8 mouse cellular contexts compared by ENCODE assay signal in genomic region chr19:36554785-36555595, GRCm38 (mm10). TPM values are rescaled to one million over a fixed set of nuclear protein-coding genes. Genes with fewer than 3 reads are reported as not detected.
A peak's percentile ranks its signal among the peaks of the same experiment; 100 is the strongest.
DNase-seq lines count a peak whose midpoint lies in the region; ATAC-seq lines count a peak whose summit lies in the region.

No protein-coding gene starts in this region.

- H3K9me3 ChIP-seq in embryonic facial prominence, embryonic 12.5 days: no peaks in the 10 kb centered on the region
- H3K9me3 ChIP-seq in heart, embryonic 14.5 days (ENCODE audit: control insufficient read depth, low read length): no peaks in the 10 kb centered on the region
- no peaks in the 10 kb centered on the region for H3K9me3 ChIP-seq in midbrain, embryonic 16.5 days (replicated peaks; ENCODE audit: control insufficient read depth, low read length, poor library complexity, severe bottlenecking)

- peak; percentile 77 for ATAC-seq in embryonic facial prominence, embryonic 12.5 days (ENCODE audit: insufficient number of reproducible peaks, insufficient read depth, low FRiP score, low TSS enrichment)
- peak; percentile 67; the same call in 1 of the 2 replicates for ATAC-seq in heart, embryonic 14.5 days (ENCODE audit: insufficient number of reproducible peaks, insufficient read depth, low FRiP score, low read depth)
- peak; percentile 83 for ATAC-seq in midbrain, embryonic 16.5 days

- peak overlapping the region; percentile 47; the same call in 1 of the 2 replicates for H3K27ac ChIP-seq in embryonic facial prominence, embryonic 12.5 days
- peak overlapping the region; percentile 89 to 90 for H3K27ac ChIP-seq in heart, embryonic 14.5 days (replicated peaks in 1 of 2; ENCODE audit: control insufficient read depth in 1 of 2, insufficient read depth in 1 of 2, low read depth in 2 of 2, low read length in 2 of 2)
- peak overlapping the region; percentile 95 for H3K27ac ChIP-seq in midbrain, embryonic 16.5 days (ENCODE audit: low read length)

- H3K4me3 ChIP-seq in embryonic facial prominence, embryonic 12.5 days: peak overlapping the region; percentile 71
- H3K4me3 ChIP-seq in heart, embryonic 14.5 days (ENCODE audit: control insufficient read depth in 1 of 2, insufficient read depth in 1 of 2, low read depth in 1 of 2, low read length in 2 of 2): peak overlapping the region; percentile 90 to 100
- peak overlapping the region; percentile 89 for H3K4me3 ChIP-seq in midbrain, embryonic 16.5 days (ENCODE audit: low read depth, low read length)

- H3K27me3 ChIP-seq in embryonic facial prominence, embryonic 12.5 days: peaks cover 4% of the 10 kb centered on the region; the same call in 1 of the 2 replicates
- H3K27me3 ChIP-seq in heart, embryonic 14.5 days (ENCODE audit: control insufficient read depth, insufficient read depth, low read length): 0 out of 2 replicates have a peak, but pooled peaks cover 4% of the 10 kb centered on the region
- H3K27me3 ChIP-seq in midbrain, embryonic 16.5 days (ENCODE audit: control insufficient read depth, insufficient read depth, low read depth, low read length): no peaks in the 10 kb centered on the region

- intact Hi-C loops in left cerebral cortex, postnatal 4 days (cut with DNase I): no loop called here

- peak; percentile 10 to 27 for DNase-seq in lung, adult 18-20 months
- no peak for DNase-seq in lung, postnatal 36 days
- DNase-seq in NIH3T3 (ENCODE audit: low read depth): peak; percentile 60
- DNase-seq in left cerebral cortex, postnatal 4 days: peak; percentile 66
- DNase-seq in thymus, postnatal 25 days: peak; percentile 49

- no peaks in the 10 kb centered on the region for H3K36me3 ChIP-seq in embryonic facial prominence, embryonic 12.5 days
- H3K36me3 ChIP-seq in heart, embryonic 14.5 days (ENCODE audit: control insufficient read depth, insufficient read depth, low read length): no peaks in the 10 kb centered on the region
- no peaks in the 10 kb centered on the region for H3K36me3 ChIP-seq in midbrain, embryonic 16.5 days (ENCODE audit: control insufficient read depth, insufficient read depth, low read length)

- H3K9ac ChIP-seq in embryonic facial prominence, embryonic 12.5 days: peak overlapping the region; percentile 77
- peak overlapping the region; percentile 92 for H3K9ac ChIP-seq in heart, embryonic 14.5 days (ENCODE audit: low read length)
- H3K9ac ChIP-seq in midbrain, embryonic 16.5 days (ENCODE audit: low read depth, low read length): peak overlapping the region; percentile 97

- H3K4me1 ChIP-seq in embryonic facial prominence, embryonic 12.5 days: peaks cover 3% of the 10 kb centered on the region; the same call in 1 of the 2 replicates
- 0 out of 4 replicates have a peak, but pooled peaks cover 0 to 6% of the 10 kb centered on the region in 2 experiments for H3K4me1 ChIP-seq in heart, embryonic 14.5 days (ENCODE audit: control insufficient read depth in 2 of 2, insufficient read depth in 2 of 2, low read length in 2 of 2)
- peaks cover 6% of the 10 kb centered on the region for H3K4me1 ChIP-seq in midbrain, embryonic 16.5 days (ENCODE audit: control insufficient read depth, insufficient read depth, low read length)

- under 1% methylated on average over 46 of the region's 53 CpGs for WGBS in embryonic facial prominence, embryonic 12.5 days
- under 1% methylated on average over 46 of the region's 53 CpGs for WGBS in heart, embryonic 14.5 days
- under 1% methylated on average over 40 of the region's 53 CpGs for WGBS in midbrain, embryonic 16.5 days

- H3K4me2 ChIP-seq in embryonic facial prominence, embryonic 12.5 days (replicated peaks): peak overlapping the region; percentile 83
- H3K4me2 ChIP-seq in heart, embryonic 14.5 days (ENCODE audit: low read length): peak overlapping the region; percentile 78
- peak overlapping the region; percentile 58 for H3K4me2 ChIP-seq in midbrain, embryonic 16.5 days (ENCODE audit: low read length)

RNA-seq across cellular contexts. Expression of gene Hectd2, which starts 0.6 kb away (rescaled TPM):
- polyA plus RNA-seq in embryonic facial prominence, embryonic 12.5 days (2016; fragmentation: Nextera tagmentation; extraction: Ambion mirVana): 2.8 and 3.8 TPM in 2 replicates
- polyA plus RNA-seq in heart, embryonic 14.5 days (2014; fragmentation: Nextera tagmentation; extraction: Ambion mirVana): 6.8 and 8.9 TPM in 2 replicates
- total RNA-seq in left cerebral cortex, postnatal 4 days (2021): 10 to 100 TPM; 26.2 to 27.7 TPM
- polyA plus RNA-seq in midbrain, embryonic 16.5 days (2015; fragmentation: Nextera tagmentation; extraction: Ambion mirVana): 11.3 and 11.9 TPM in 2 replicates
